Mouse (Mus musculus): Measurements from ENCODE around the gene Add1. TPM values are rescaled to one million over a fixed set of nuclear protein-coding genes. Genes with fewer than 3 reads are reported as not detected.

The Add1 gene
- total RNA-seq (2021) = 100 to 1,000 TPM; 141 to 156 TPM
- long read RNA-seq, experiment 1, transcript Add1-205 (15 exons, 3,761 nt) = major isoform, 6 of 34 reads
- long read RNA-seq, experiment 1, partial matches to known transcripts = 4 of 34 reads
- long read RNA-seq, experiment 1, other reads (novel, unspliced or antisense) = 24 of 34 reads
- long read RNA-seq, experiment 2, full-length matches to known transcripts = 9 of 16 reads
- long read RNA-seq, experiment 2, partial matches to known transcripts = 0 of 16 reads
- long read RNA-seq, experiment 2, other reads (novel, unspliced or antisense) = 7 of 16 reads

DNA sequence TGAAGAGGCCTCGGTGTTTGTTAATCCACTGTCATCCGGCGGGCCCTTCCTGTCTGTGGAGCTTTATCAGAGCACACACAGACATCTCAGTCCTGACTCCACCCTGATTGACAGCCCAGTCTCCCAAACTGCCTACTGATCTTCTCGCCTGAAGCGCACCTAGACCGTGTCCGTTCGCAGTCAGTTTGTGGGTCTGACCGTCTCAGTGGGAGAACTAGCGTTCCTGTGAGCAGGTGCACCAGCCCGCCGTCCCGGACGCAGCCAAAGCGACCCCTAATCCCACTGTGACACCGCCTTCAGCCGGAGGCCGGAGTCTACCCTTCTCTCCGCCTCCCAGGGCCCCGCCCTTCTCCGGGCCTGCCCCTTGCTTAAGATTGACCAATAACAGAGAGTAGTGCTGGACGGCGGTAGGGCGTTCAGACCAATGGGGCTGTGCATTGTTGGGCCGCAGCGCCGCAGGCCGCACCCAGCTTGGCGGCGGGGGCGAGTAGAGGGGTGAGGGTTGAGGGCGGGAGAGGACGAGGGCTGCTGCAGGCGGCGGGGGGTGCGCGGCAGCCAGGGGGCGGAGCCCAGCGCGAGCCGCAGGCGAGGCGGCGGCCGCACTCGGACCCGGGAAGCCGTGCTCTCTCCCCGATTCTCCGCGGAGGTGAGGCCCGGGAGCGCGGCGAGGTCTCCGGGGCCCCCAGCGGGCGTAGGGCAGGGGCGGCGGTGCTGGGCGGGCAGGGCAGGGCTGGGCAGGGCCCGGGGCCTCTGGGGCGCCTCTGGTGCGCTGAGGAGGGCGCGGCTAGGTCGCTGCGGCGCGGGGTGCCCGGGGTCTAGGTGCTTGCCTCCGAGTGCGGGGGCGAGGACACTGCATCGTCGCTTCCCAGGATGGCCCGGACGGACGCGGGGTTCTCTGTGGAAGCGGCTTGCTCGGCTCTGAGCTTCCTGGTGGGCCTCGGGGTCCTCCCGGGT, at the start of gene Add1:
TSS of gene Add1 (plus strand) at position 397 of the 954 bp plus-strand sequence.
- DNase-seq = peak; percentile 97 to 98

DNA sequence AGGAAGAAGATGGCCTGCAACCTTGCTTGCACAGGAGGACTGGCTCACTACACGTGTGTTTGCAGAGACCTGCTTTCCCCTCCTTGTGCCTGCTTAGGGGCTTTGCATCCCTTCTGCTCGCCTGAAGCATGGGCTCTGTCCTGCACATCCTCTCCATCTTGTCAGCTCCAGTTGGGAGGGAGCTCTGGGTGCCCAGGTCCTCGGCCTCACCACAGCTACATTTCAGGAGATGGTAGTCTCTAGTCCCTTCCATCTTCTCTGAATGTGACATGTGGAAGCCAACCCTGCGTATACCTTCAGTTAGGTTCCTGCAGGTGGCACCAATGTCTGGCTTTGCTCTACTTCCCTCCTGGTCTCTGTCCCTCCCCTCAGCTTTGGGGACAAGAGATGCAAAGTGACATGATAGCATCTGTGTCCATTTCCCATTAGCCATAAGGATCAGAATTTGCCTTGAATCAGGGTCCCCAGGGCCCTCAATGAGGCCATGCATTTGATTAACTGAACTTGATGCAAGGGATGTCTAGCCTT, 49.4 kb upstream of the Add1 start:
- DNase-seq = no peak

DNA sequence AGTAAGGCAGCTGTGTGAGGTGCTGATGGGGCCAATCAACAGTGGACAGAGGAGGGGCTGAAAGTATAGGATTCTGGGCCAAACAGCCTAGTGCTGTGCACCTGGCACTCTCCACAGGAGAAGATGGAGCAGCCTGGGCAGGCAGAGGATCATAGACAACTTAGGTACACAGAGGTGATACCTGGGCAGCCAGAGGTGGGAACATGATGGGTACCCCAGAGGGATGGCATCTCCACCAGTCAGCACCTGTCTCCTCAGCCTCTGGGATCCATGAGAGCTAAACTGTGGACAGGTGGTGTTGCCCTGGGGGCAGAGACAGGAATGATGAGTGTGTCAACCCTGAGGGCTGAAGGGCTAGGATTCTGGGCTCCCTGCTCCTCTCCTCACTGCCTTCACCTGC, 49.0 kb upstream of the Add1 start:
- DNase-seq = no peak

DNA sequence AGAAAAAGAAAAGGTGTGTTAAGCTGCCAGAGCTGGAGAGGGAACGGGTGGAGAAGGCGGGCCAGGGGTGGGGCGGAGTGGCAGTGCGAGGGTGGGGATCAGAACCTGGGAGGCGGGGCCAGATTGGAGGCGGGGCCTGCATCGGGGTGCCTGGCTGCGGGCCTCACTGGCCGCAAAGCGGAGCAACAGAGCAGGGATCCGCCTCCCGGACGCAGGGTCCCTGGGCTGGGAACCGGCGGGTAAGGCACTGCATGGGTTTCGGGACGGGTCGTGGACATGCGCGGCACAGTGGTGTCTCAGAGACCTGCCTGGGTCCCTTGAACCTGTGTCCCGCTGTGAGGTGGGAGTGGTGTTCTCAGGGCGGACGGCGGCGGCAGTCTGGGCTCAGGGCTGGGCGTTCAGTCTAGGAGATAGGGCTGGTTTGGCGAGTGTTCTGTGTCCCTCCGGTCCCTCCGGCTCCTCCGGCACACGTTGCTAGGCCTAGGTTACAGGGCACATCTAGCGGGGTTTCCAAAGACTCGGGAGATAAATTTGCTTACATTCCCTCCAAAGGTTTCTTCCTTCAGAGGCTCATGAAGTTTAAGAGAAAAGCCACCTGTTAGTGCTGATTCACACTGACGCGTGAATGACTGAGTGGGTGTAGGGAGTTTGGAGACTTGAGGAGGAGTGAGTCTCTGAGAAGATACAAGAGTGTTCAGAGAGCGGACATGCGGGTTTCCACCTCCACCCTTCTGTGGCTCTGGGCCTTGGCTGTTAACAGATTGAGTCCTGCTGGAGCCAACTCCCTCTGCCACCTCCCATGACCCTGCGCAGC, 47.6 kb upstream of the Add1 start, which contains the start of gene Sh3bp2:
TSS of gene Sh3bp2 (plus strand) at position 176 of the 814 bp plus-strand sequence.
- peak; percentile 99 to 100 for DNase-seq

DNA sequence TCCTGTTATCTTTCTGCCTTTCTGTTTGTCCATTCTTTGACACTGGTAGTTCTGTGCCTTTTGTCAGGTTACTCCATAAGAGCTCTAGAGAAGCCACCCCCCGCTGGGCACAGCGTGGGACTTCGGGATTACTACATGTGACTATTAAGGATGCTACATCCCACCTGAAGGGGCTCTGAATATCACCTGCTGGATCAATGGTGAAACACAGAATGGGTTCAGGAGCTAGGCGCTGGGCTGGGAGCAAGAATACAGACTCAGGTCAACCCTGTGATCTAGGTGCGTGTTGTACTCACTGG, 47.0 kb upstream of the Add1 start:
- no peak for DNase-seq

DNA sequence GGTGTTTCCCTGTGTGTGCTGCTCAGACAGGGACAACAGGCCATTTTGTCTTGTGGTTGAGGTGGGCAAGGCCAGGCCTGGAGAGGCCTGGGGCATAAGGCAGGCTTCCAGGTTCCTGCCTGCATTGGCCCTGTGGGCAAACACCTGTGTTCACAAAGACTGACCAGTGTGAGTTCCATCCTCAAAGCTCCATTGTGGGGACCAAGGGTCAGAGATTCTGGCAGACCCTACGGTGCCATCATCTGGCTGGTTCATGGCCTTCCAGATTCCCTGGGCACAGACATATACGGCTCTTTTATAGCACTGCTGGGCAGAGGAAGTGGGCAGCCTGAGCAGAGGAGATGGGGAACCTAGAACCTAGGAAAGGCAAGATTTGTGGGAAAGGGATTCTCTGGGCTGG, 46.1 kb upstream of the Add1 start:
- DNase-seq = no peak

DNA sequence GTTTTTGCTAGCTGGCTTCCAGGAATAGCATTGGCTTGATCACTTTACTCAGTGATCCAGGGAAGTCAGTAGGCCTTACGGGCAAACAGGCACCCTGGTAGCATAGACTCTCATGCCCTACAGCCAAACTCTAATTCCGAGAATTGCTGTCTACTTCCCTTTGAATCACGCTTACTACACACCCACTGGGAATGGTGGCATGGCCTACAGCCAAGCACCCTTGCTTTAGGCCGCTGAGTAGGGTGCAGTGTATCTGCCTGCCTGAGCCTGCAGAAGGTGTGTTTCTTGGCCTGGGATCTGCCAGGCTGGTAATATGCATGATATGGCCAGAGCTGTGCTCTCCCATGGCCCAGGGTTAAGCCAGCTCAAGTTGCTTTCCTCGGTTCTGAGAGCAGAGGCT, 44.7 kb upstream of the Add1 start:
- no peak for DNase-seq

DNA sequence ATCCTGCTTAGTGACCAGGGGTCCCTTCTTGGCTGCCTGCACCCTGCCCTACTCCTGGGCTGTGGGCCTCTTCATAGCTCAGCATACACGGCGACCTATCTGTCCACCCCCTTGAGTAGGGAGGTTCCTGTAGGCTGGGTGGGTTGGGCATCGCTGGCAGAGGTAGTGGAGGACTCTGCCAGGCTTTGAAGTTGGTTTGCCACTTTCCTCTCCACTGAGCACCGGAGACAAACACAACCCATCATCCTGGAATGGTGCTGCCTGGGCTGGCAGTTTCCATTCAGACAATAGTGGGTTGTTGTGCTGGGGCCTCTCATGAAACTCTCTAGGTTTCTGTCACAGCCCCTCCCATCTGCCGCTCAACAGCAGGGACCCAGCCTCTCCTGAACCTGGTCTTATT, 43.3 kb upstream of the Add1 start:
- DNase-seq = no peak

DNA sequence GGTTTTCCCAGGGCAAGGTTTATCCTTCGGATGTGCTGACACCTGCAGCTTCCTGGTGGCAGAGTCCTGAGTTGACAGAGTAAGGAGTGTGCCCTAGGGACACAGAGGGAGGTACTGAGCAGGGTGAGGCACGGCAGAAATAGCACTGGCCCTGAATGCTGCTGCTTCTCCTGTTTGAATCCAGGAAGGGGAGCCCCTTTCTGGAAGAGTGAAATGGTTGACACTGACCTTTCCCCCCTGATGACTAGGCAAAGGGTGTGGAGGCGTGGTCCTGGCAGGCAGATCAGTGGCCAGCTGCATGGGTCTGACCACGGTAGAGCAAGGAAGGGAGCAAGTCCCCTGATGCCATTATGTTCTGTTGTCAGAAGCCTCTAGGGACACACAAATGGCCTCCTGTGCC, 42.8 kb upstream of the Add1 start:
- peak; percentile 66 to 75 for DNase-seq

DNA sequence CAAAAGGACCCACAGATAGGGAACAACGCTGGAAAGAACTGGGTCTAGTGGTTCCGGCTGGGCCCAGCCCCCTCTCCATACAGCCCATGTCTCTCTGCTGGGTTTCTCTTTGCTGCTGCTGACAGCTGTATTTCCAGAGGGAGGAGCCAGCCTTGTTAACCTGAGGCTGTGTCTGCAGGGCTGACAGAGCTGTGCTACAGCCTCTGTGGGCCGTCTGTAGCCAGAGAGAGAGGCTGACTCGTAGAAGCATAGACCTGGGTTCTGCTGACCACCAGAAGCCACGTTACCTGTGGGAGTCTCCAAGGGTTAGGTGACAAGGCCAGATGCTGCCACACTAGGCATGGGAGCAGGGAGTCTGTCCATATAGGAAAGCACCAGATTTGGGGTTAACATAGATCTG, 40.4 kb upstream of the Add1 start:
- no peak for DNase-seq

DNA sequence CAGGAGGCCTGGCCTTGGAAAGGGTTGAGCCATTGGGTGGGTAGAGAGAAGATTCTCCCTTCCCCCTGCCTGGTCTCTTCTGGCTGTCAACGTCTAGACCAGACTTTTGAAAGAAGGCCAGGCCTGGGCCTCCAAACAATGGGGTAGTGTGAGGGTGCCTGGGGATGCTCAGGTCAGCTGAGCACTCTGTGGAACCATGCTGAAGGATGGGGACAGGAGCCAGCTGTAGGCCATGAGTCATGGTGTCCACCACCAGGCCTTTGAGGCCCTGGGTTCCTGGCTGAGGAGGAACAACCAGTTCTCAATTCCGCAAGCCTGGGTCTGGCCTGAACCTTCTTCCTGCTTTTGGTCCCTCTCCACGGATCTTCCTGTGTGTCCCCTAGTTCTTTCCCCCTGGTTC, 39.6 kb upstream of the Add1 start:
- DNase-seq = peak; percentile 54 to 56

DNA sequence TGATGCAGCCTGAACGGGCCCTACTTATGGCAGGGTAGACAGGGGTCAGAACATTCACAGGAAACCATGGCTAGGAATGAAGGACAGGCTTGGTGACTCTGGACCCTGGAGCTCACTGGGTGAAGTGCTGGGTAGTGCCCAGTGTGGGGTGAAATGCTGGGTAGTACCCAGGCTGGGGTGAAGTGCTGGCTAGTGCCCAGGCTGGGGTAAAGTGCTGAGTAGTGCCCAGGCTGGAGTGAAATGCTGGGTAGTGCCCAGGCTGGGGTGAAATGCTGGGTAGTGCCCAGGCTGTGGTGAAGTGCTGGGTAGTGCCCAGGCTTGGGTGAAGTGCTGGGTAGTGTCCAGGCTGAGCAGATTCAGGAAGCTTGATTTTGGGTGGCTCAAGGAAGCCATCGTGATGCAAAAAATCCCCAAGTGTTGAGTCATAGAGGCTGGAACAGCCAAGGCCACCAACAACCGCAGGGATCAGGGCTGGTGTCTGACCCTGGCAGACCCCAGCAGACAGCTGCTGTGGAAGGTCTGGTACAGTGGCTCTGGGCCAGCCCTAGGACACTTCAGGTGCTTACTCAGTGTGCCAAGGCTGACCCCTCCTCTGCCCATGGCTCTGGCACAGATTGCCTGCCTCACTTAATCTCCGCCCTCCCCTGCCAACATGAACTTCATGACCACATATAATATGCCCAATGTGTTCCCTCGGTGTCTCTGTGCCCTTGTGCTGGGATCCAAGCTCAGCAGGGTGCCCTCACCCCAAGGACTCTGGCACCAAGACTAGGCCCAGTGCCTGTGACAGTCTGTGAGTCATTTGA, 38.5 kb upstream of the Add1 start:
- DNase-seq = peak; percentile 85 to 88

DNA sequence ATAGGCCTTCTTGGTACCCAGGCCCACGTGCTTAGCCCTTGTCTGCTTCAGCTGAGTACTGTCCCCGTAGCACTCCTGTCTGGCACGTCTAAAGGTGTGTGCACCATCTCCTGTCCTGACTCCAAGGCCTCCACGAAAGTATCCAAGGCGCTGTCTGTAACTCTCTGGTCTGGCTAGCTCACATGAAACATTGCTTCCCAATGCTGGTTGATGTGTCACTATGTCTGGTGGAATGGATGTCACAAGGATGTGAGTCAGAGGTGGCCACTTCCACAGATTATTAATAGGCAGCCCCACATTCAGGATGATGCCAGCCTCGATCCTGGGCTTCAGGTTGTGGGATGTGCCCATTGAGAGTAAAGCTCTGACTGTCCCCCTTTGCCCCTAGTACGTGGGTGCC, 37.6 kb upstream of the Add1 start:
- DNase-seq = peak; percentile 50 to 63

DNA sequence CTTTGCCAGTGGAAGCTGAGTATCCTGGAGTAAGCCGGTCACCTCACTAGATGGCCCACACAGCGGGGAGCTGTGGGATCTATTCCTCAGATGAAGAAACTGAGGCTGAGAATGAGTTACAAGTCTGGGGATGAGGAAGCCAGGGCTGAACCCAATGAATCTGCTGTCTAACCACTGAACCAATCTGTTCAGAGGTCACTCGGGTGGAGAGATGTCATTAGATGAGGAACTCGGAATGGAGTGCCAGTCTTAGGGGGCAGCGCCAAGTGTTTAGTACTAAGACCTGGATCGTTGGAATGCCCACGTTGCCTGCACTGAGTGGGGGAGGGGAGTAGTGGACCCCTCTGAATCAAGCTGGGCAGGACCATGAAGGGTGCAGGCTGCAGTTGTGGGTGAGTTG, 35.4 kb upstream of the Add1 start:
- no peak for DNase-seq

DNA sequence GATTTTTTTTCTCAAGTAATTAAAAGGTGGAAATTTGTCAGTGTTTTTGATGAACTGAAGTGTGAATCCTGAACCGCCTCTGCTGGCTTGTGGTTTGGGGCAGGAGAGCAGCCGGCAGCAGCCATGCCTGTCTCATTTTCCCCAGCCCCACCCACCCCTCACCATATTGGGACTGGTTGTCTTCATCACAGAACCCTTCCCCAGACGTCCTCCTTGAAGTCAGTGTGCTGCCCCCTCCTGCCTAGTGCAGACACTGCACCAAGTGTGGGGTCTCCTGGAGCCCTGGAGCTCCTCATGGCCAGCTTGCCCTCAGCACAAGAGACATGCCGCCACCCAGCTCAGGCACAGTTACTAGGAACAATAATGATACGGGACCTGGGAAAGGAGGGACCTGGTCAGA, 34.9 kb upstream of the Add1 start:
- peak in 1 of 2 experiments; percentile 57 for DNase-seq

DNA sequence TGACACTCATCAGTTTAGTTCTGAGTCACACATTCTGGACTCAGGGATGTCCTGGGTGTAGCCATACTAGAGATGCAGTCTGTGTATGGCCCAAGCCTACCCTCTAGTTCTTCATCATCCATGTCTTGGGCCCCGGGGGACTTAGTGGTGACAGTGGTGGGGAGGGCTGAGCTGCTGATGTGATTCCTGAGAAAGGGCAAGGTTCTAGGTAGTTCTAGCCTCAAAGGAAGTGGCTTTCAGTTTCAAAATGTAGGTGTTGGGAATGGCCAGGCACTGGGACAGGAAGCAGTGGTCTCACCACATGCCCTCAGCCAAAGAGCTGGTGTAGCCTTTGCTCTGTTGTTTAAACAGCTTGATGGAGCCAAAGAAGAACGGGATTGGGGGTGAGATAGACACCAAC, 34.3 kb upstream of the Add1 start:
- no peak for DNase-seq

DNA sequence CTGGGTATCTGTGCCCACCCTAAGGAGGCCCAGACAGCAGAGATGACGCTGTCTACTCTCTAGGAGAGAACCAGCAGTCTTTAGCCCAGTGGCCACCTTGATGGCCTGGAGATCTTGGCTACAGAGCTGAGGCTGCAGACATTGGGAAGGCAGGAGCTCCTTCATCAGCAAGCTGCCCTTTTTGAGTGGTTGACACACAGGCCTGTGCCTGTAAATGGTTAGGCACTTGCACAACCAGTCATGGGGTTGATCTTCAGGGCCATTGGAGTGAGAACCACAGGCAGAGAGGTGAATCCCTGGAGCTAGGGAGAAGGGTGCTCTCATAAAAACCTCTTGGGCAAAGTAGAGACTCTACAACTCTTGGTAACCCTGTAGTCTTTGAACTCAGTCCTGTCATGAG, 31.3 kb upstream of the Add1 start:
- DNase-seq = peak in 1 of 2 experiments; percentile 40

DNA sequence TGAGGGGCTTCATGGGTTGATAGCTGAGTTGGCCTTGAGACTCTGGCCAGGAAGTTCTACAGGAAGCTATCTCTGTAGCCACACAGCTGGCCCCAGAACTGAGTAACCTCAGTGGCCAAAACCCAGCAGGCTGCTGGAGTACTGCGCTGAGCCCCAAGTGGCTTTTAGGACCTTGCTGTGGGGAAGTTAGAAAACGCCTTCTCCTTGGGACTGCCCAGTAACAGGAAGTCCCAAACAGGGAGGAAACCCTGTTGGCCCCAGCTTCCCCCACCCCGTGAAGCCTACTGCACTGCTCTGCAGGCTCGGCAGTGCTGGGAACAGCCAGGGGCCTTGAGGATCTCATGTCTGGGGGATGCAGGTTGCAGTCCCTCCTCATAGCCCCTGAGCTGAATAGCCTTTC, 30.4 kb upstream of the Add1 start:
- DNase-seq = no peak

DNA sequence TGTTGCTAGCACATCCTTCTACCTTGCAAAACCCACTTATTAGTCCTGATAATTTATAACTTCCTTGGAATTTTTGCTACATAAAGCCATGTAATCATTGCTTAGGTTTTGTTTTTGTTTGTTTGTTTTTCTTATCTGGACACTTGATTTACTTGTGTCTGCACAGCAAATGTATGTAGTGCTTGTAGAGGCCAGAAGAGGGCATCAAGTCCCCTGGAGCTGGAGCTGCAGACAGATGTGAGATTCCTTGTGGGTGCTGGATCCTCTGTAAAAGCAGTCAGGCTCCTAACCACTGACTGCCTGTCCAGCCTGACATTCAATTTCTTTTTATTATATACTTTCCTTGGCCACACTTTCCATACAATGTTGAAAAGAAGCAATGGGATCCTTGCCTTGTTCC, 26.1 kb upstream of the Add1 start:
- peak in 1 of 2 experiments; percentile 57 for DNase-seq

DNA sequence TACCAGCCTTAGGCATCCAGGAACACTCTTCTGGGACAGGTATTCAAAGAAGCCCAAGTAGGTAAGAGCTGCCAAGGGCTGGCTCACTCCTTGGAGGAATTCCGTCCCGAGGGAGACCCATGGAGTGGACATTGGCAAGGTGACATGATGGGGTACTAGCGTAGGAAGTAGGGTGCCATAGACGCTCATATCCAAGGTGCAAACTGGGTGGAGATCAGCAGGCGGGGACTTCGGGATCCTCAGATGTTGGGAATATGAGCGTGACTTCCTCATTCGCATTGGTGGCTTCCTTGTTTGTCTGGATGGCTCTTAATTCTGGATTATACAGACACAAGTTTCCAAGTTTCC, 24.4 kb upstream of the Add1 start:
- no peak for DNase-seq

DNA sequence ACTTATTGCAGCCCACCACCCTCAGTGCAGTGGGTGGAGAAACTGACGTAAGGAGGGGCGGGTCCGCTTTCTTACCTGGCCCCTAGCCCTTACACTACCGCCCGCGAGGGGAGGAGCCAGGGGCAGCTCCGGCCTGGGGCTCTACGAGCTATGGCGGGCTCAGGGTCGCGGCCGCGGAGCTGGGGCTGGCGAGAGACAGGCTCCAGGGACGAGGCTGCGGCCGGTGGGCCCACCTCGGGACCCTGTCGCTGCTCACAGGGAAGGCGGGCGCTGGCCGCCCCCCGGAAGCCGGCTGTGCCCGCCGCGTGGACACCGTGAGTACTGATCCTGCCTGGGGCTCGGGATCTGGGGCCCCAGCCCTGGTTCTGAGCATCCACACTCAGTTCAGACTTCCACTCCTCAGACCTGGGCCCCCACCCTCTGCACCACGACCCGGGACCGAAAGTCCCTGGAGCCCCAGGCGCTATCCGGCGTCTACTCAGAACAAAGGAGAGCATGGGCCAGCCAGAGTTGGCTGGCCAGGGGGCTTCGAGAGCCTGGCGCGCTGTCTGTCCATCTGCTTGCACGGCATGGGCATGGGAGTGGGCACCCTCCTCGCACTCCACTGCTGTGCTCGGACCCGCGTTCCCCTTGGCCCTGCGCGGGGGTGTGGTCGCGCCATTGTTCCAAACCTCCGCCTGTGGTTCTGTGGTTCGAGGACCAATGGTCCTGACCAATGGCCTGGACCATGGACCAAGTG, 23.8 kb upstream of the Add1 start:
- peak; percentile 45 to 62 for DNase-seq
